Mouse (Mus musculus) megakaryocyte, embryonic 14.5 days (primary cell): ENCODE results near the gene Tmem63c.

Experiments used
- FLI1 ChIP-seq: IDR thresholded peaks from 2 replicates; pipeline ENCODE4 v1.6.1; 2012; ENCODE audit warnings: low read length, inconsistent platforms, mixed read lengths
- GATA1 ChIP-seq: IDR thresholded peaks from 3 replicates; pipeline ENCODE4 v1.6.1; 2012; ENCODE audit warnings: mixed read lengths, low read length, inconsistent platforms, borderline replicate concordance

GRCm38 (mm10) chr12:86973216-86973615 is 47.9 kb upstream of the Tmem63c start:
- TF ChIP-seq FLI1 (no peak), GATA1 (no peak)
